Mouse (Mus musculus): ENCODE data around the gene Rap1b. TPM values are rescaled to one million over a fixed set of nuclear protein-coding genes. Genes with fewer than 3 reads are reported as not detected.

Gene Rap1b
- polyA plus RNA-seq, 1 experiment from 2014 or later, result 172 TPM

GRCm38 (mm10) chr10:117779581-117780305 is 66.1 kb downstream of the Rap1b start:
- ATAC-seq (ENCODE audit: low read depth), result no peak
- Histone ChIP-seq H3K4me1 (ENCODE audit: control insufficient read depth, insufficient read depth, low read length) (no peaks in the 10 kb centered on the region), H3K9me3 (ENCODE audit: control insufficient read depth, low read length) (no peaks in the 10 kb centered on the region), H3K4me3 (ENCODE audit: low read depth, low read length) (no peak overlapping the region), H3K4me2 (ENCODE audit: low read depth, low read length) (no peak overlapping the region), H3K27ac (ENCODE audit: low read depth, low read length) (no peak overlapping the region), H3K36me3 (ENCODE audit: control insufficient read depth, insufficient read depth, low read length) (peaks cover 20% of the 10 kb centered on the region), H3K27me3 (ENCODE audit: control insufficient read depth, insufficient read depth, low read length) (no peaks in the 10 kb centered on the region), H3K9ac (replicated peaks; ENCODE audit: low read depth, low read length) (no peak overlapping the region)
- WGBS, result 80% methylated on average over 8 of the region's 8 CpGs

GRCm38 (mm10) chr10:117778951-117779350 is 66.9 kb downstream of the Rap1b start:
- no peaks in the 10 kb centered on the region for H3K27me3 ChIP-seq (ENCODE audit: control insufficient read depth, insufficient read depth, low read length)
- peaks cover 25% of the 10 kb centered on the region for H3K36me3 ChIP-seq (ENCODE audit: control insufficient read depth, insufficient read depth, low read length)
- no peak overlapping the region for H3K4me2 ChIP-seq (ENCODE audit: low read depth, low read length)
- WGBS, result 86% methylated on average over 4 of the region's 4 CpGs
- no peaks in the 10 kb centered on the region for H3K4me1 ChIP-seq (ENCODE audit: control insufficient read depth, insufficient read depth, low read length)
- H3K4me3 ChIP-seq (ENCODE audit: low read depth, low read length), result no peak overlapping the region
- no peak for ATAC-seq (ENCODE audit: low read depth)
- no peak overlapping the region for H3K27ac ChIP-seq (ENCODE audit: low read depth, low read length)
- no peak overlapping the region for H3K9ac ChIP-seq (replicated peaks; ENCODE audit: low read depth, low read length)
- no peaks in the 10 kb centered on the region for H3K9me3 ChIP-seq (ENCODE audit: control insufficient read depth, low read length)

DNA sequence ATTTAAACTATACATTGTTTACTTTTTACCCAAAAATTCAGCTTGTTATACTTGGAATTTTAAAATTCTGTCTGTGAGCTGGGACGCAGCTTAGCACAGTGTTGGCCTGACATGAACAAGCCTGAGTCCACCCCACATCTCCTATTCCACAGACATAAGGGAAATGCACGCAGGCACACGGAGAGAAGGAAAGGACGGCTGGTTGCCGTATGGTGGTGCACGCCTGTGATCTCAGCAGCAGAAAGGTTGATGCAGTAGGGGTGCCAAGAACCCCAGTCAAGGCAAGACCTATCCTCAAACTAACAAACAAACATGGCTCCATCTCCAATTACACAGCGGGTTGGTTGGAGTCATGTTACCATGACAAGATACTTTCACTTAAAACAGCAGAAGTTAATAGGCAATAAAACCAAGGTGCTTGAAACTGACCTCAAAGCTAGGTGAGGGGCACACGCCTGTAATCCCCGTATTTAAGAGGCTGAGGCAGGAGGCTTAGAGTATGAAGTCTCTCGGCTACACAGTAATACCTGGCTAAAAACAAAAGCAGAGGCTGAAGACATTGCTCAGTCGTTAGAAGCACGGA is 67.4 kb downstream of the Rap1b start:
- no peak overlapping the region for H3K4me2 ChIP-seq (ENCODE audit: low read depth, low read length)
- no peak for ATAC-seq (ENCODE audit: low read depth)
- no peak overlapping the region for H3K4me3 ChIP-seq (ENCODE audit: low read depth, low read length)
- no peaks in the 10 kb centered on the region for H3K9me3 ChIP-seq (ENCODE audit: control insufficient read depth, low read length)
- H3K27ac ChIP-seq (ENCODE audit: low read depth, low read length), result no peak overlapping the region
- no peak overlapping the region for H3K9ac ChIP-seq (replicated peaks; ENCODE audit: low read depth, low read length)
- H3K36me3 ChIP-seq (ENCODE audit: control insufficient read depth, insufficient read depth, low read length), result peaks cover 27% of the 10 kb centered on the region
- 96% methylated on average over 12 of the region's 12 CpGs for WGBS
- no peaks in the 10 kb centered on the region for H3K4me1 ChIP-seq (ENCODE audit: control insufficient read depth, insufficient read depth, low read length)
- no peaks in the 10 kb centered on the region for H3K27me3 ChIP-seq (ENCODE audit: control insufficient read depth, insufficient read depth, low read length)

DNA sequence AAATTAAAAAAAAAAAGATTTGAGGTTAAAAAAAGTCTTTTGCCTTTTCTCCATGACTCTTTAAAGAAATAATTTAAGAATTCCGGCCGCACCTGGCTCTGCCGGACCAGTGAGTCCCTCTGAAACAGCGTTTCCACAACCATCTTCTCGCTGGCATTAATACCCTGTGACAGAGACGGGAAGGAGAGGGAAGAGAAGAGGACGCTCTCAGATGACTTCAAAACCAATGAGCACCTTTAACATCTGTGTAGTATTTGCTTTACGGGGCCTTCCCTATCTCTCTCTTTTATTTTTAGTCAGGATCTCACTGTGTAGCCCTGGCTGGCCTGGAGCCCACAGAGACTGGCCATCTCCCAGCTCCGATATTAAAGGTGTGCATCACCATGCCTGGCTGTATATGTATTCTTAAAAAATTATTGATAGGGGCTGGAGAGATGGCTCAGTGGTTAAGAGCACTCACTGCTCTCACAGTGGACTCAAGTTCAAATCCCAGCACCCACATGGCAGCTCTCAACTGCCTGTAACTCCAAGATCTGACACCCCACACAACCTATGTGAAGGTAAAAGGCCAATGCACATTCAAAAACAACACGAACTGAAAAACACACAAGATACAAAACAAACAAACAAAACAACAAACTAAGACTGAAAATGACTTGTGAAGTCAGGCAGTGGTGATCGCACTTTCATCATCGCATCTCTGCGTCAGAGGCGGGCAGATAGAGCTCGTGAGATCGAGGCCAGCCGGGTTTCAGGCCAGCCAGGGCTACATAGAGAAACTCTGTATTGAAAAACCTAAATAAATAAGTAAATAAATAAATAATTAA is 68.1 kb downstream of the Rap1b start:
- Histone ChIP-seq H3K36me3 (ENCODE audit: control insufficient read depth, insufficient read depth, low read length) (peaks cover 28% of the 10 kb centered on the region), H3K4me2 (ENCODE audit: low read depth, low read length) (no peak overlapping the region), H3K4me3 (ENCODE audit: low read depth, low read length) (no peak overlapping the region), H3K27me3 (ENCODE audit: control insufficient read depth, insufficient read depth, low read length) (no peaks in the 10 kb centered on the region), H3K9ac (replicated peaks; ENCODE audit: low read depth, low read length) (no peak overlapping the region), H3K9me3 (ENCODE audit: control insufficient read depth, low read length) (no peaks in the 10 kb centered on the region), H3K27ac (ENCODE audit: low read depth, low read length) (no peak overlapping the region), H3K4me1 (ENCODE audit: control insufficient read depth, insufficient read depth, low read length) (no peaks in the 10 kb centered on the region)
- WGBS, result 96% methylated on average over 17 of the region's 17 CpGs
- ATAC-seq (ENCODE audit: low read depth), result no peak

GRCm38 (mm10) chr10:117777103-117777470 is 68.7 kb downstream of the Rap1b start:
- Histone ChIP-seq H3K9ac (replicated peaks; ENCODE audit: low read depth, low read length) (no peak overlapping the region), H3K4me3 (ENCODE audit: low read depth, low read length) (no peak overlapping the region), H3K27ac (ENCODE audit: low read depth, low read length) (no peak overlapping the region), H3K4me1 (ENCODE audit: control insufficient read depth, insufficient read depth, low read length) (no peaks in the 10 kb centered on the region), H3K4me2 (ENCODE audit: low read depth, low read length) (no peak overlapping the region), H3K27me3 (ENCODE audit: control insufficient read depth, insufficient read depth, low read length) (no peaks in the 10 kb centered on the region), H3K9me3 (ENCODE audit: control insufficient read depth, low read length) (no peaks in the 10 kb centered on the region), H3K36me3 (ENCODE audit: control insufficient read depth, insufficient read depth, low read length) (peaks cover 33% of the 10 kb centered on the region)
- ATAC-seq (ENCODE audit: low read depth), result no peak
- WGBS, result 93% methylated on average over 3 of the region's 3 CpGs

DNA sequence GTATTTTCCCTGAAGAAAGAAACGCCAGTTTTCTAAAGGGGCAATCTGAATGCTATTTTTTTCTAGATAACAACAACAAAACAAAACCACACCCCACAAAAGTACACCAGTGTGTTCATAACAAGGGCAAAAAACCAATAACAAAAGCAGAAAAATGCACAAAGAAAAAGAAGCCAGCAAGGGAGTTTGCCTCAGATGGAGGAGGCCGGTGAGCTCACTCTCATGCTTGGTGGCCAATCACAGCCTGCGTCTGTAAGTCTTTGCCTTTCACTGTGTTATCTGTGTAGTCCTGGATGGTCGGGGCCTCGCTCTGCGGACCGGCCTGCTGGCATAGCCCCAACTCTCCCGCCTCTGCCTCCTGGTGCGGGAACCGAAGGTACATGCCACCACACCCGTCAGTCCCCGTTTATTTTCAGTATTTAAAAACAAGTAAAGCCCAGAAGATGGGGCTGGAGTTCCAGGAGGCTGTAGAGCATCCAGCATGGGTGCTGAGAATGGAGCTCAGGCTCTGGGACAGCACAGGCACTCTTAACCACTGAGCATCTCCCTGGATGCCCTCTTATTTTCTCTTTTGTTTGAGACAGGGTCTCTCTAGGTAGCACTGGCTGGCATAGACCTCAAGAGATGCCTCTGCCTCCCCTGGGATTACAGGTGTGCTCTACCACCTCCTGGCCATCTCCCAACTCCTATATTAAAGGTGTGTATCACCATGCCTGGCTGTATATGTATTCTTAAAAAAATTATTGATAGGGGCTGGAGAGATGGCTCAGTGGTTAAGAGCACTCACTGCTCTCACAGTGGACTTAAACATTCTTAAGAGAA is 69.3 kb downstream of the Rap1b start:
- WGBS, result 94% methylated on average over 12 of the region's 12 CpGs
- H3K4me3 ChIP-seq (ENCODE audit: low read depth, low read length), result no peak overlapping the region
- no peak overlapping the region for H3K9ac ChIP-seq (replicated peaks; ENCODE audit: low read depth, low read length)
- no peaks in the 10 kb centered on the region for H3K27me3 ChIP-seq (ENCODE audit: control insufficient read depth, insufficient read depth, low read length)
- H3K4me1 ChIP-seq (ENCODE audit: control insufficient read depth, insufficient read depth, low read length), result no peaks in the 10 kb centered on the region
- no peak for ATAC-seq (ENCODE audit: low read depth)
- H3K9me3 ChIP-seq (ENCODE audit: control insufficient read depth, low read length), result no peaks in the 10 kb centered on the region
- no peak overlapping the region for H3K4me2 ChIP-seq (ENCODE audit: low read depth, low read length)
- H3K36me3 ChIP-seq (ENCODE audit: control insufficient read depth, insufficient read depth, low read length), result peaks cover 36% of the 10 kb centered on the region
- no peak overlapping the region for H3K27ac ChIP-seq (ENCODE audit: low read depth, low read length)

DNA sequence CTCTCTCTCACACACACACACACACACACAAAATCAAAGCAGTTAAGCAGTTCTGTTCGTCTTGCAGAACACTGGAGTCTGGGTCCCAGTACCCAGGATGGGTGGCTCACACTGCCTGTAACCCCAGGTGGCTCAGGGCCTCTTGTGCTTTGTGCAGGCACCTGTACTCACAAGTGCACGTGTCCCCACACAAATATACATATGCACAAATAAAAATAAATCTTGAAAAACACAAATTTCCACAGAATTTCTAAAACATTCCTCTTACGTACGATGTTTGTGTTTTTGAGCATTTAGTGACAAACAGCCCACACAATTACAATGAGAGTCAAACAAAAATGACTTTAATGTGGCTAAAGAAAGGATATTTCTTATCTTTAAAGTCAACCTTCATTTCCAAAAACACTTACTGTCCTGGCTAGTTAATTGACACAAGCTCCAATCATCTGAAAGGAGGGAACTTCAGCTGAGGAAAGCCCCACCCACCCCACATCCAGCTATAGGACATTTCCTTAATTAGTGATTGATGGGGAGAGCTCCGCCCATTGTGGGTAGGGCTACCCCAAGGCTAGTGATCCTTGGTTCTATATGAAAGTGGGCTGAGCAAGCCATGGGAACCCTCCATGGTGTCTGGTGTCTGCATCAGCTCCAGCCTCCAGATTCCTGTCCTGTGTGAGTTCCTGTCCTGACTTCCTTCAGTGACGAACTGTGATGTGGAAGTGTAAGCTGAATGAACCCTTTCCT is 70.3 kb downstream of the Rap1b start:
- H3K9me3 ChIP-seq (ENCODE audit: control insufficient read depth, low read length), result no peaks in the 10 kb centered on the region
- H3K9ac ChIP-seq (replicated peaks; ENCODE audit: low read depth, low read length), result no peak overlapping the region
- peaks cover 31% of the 10 kb centered on the region for H3K36me3 ChIP-seq (ENCODE audit: control insufficient read depth, insufficient read depth, low read length)
- no peaks in the 10 kb centered on the region for H3K4me1 ChIP-seq (ENCODE audit: control insufficient read depth, insufficient read depth, low read length)
- no peak overlapping the region for H3K4me2 ChIP-seq (ENCODE audit: low read depth, low read length)
- no peak overlapping the region for H3K27ac ChIP-seq (ENCODE audit: low read depth, low read length)
- no peak overlapping the region for H3K4me3 ChIP-seq (ENCODE audit: low read depth, low read length)
- ATAC-seq (ENCODE audit: low read depth), result no peak
- WGBS, result 88% methylated on average over 6 of the region's 6 CpGs
- no peaks in the 10 kb centered on the region for H3K27me3 ChIP-seq (ENCODE audit: control insufficient read depth, insufficient read depth, low read length)

GRCm38 (mm10) chr10:117774817-117775120 is 71.1 kb downstream of the Rap1b start:
- H3K9ac ChIP-seq (replicated peaks; ENCODE audit: low read depth, low read length), result no peak overlapping the region
- H3K9me3 ChIP-seq (ENCODE audit: control insufficient read depth, low read length), result no peaks in the 10 kb centered on the region
- H3K4me3 ChIP-seq (ENCODE audit: low read depth, low read length), result no peak overlapping the region
- no peak overlapping the region for H3K27ac ChIP-seq (ENCODE audit: low read depth, low read length)
- 97% methylated on average over 1 of the region's 1 CpGs for WGBS
- ATAC-seq (ENCODE audit: low read depth), result no peak
- H3K27me3 ChIP-seq (ENCODE audit: control insufficient read depth, insufficient read depth, low read length), result no peaks in the 10 kb centered on the region
- no peak overlapping the region for H3K4me2 ChIP-seq (ENCODE audit: low read depth, low read length)
- no peaks in the 10 kb centered on the region for H3K4me1 ChIP-seq (ENCODE audit: control insufficient read depth, insufficient read depth, low read length)
- peaks cover 39% of the 10 kb centered on the region for H3K36me3 ChIP-seq (ENCODE audit: control insufficient read depth, insufficient read depth, low read length)

All from neural tube, embryonic 14.5 days (tissue).